Mouse (Mus musculus) cerebellum, adult 18-20 months (tissue): ENCODE results near the gene Pdzd3.

ENCODE experiments used
- DNase-seq, 2 experiments: peaks; one replicate each; pipeline ENCODE4 v3.0.0; 2021

Gene Pdzd3

DNA sequence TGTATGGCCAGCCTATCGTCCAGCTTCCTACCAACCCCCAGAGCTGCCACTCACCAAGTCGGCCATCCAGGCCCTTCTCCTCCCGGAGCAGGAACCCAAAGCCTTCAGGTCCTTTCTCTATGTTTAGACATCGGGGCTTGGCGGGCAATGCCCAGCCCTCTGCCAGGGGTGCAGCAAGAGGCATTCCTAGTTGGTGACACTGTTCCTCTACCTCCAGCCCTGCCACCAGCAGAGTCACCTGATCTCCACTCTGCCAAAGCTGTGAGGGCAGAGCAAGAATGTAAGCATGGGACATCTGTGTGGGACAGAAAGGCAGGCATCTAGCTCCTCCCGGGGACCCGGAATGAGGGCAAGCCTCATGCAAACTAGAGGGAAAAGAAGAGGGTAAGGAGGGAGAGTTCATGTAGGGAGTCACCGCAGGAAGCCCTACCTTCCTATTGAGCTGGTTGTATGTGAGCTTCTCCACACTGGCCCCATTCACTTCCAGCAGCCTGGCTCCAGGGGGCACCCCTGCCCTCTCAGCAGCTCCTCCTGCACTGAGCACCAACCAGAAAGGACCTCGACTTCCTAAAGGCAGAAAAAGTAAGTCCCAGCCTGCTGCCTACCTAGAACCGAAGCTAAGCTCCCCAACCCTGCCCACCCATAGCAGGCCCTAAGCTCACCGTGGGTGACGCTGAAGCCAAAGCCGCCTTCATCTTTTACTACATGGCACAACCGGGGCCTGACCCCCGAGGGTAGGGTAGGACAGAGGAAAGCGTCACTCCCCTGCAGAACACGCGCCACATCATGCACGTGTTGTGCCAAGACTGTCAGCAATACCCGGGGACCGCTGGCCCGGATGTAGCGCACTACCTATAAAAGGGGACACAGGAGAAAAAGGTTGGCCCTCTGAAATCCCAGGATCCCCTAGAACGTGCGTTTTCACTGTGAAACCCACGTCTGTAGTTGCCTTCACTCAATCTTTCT lies 1.8 kb downstream of the Pdzd3 start:
- peak; percentile 54 to 57 for DNase-seq

DNA sequence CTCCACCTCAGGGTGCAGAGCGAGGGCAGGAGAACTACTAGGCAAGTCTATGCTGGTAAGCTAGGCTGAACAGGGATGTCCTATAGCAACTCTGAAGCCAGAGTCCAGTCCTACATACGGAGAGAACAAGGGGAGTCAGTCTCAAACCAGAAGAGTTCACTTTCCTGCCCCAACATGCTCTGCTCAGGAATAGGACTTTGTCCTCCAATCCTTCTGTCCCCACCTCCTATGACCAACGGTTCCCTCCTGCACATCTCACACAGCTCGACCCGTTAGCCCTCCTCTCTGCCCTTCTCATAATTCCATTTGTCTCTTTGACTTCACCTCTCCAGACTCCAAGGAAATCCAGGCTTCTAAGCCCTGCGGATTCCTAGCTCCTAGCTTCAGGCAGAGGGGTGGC lies 3.4 kb downstream of the Pdzd3 start:
- DNase-seq = no peak

DNA sequence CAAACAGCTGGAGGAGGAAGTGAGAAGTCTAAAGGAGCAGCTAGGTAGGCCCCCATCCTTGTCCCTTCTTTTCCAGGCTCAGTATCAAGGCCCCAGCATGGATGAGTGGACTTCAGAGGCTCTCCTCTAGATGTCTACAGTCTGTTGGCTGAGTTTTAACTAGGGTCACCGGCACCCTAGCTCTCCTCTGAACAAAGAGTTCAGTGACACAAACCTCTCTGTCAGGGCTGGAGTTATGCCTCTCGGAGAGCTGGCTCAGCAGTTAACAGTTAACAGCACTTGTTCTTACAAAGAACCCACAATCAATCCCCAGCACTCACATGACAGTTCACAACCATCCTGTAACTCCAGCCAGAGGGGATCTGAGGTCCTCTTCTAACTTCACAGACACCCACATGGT lies 7.7 kb downstream of the Pdzd3 start:
- DNase-seq = no peak

DNA sequence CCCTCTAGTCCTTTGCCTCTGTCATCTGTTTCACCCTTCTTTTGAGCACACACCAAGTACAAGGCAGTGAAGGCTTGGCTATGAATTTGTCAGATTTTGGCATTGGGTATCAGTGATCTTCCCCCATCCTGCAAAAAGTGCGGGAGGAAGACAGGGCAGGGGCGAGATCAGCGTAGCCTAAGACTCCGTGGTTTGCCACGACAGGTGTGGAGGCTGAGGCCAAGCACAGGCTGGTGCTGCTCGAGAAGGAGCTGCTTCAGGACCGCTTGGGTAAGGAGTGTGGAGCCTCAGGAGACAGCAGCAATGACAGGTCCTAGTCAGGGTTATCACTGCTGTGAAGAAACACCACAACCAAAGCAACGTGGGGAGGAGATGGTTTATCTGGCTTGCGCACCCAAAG lies 9.9 kb downstream of the Pdzd3 start:
- DNase-seq = no peak

DNA sequence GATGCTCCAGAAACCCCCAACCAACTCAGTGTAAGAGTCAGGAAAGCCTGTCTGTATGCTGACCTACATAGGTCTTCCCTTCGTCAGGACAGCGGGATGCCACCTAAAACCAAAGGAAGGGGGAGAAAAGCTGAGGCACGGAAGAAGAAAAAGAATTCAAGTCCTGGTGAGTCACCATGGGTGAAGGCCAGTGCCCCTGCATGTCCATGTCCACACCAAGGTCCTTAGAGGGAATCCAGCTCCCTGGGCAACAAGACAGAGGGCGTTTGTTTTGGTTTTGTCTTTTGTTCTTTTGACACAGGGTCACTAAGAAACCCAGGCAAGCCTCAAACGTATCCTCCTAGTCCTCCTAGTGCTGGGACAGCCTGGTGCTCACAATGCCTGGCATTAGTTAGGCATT lies 10.4 kb downstream of the Pdzd3 start:
- DNase-seq = no peak

DNA sequence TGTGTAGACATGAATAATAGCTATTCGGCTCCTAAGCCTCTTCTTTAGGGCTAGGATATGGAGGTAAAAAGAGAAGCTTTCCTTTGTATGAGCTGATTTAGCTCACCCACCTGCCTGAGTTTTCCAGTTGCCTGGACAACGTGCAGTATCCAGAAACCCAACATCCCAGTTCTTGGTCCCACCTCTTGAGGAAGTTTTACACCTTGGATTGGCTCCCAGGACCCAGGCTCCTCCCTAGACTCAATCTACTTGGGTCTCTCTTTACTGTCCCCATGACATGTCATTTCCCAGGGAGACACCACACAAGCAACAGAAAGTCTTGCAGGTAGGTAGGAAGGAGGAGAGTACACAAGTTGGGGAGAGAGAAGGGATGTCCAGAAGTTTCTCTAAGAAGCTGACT lies 10.9 kb downstream of the Pdzd3 start, which contains the start of gene Ccdc153:
Ccdc153 (plus strand) TSS at position 278 of the 400 bp plus-strand sequence.
- DNase-seq = no peak

DNA sequence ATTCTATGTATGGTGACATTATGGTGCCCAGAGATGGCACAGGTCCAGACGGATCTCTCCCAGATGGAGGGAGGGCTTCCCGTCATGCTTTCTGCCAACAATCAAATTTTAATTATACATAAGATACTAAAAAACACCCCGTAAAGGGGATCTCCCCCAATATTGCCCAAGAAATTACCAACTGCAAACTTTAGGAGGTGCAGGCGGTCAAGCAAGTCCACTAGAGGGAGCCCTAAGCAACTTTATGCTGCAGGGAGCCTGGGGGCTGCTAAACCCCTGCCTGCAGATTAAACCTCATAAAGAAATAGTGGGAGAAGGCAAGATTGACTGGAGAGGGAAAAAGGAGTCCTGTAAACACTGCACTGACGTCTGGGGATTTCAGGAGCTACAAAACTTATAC lies 11.8 kb downstream of the Pdzd3 start:
- peak; percentile 44 to 62 for DNase-seq

DNA sequence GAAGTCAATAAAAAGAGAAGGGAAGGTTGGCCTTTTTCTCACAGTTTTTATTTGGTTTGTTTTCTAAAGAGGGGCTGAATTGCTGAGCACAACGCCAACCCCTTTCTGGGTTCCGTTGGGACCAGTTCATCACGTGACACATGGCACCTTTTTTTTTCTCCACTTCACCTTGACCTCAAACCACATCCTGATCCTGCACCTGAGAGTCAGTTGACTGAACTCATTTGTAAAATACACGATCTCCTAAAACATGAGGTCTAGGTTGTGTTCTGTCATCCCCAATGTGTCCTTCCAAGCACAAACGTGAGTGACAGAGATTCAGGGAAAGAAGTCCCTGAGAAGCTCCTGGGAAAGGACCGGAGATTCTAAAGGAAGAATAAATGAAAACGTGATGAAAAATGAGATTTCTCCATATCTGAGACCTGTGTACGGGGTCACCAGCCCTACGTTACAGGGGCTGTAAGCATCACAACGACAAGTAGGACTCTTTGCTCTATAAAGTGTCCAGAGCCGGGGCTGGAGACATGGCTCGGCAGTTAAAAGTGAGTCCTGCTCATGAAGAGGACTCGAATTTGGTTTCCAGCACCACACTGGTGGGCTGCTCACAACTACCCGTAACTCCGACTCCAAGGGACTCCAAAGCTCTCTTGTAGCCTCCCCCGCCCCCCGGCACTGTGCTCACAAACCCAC lies 12.6 kb downstream of the Pdzd3 start:
- no peak for DNase-seq

DNA sequence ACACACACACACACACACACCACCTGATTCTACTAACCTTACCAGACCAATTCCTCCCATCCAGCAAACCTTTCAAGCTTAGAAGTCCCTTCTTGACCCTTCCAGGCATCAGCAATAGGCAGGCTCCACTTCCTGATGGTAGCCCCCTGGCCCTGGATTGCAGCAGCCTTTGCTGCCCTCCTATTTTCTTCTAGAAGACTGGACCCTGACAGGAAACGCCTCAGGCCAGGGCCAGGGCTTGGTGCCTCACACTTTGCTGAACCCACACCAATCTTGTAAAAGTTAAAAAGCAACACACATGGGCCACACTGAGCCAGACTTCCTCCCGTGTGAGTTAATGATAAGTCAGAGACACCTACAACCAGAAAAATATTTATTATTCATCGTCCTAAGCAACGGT lies 14.1 kb downstream of the Pdzd3 start:
- no peak for DNase-seq

DNA sequence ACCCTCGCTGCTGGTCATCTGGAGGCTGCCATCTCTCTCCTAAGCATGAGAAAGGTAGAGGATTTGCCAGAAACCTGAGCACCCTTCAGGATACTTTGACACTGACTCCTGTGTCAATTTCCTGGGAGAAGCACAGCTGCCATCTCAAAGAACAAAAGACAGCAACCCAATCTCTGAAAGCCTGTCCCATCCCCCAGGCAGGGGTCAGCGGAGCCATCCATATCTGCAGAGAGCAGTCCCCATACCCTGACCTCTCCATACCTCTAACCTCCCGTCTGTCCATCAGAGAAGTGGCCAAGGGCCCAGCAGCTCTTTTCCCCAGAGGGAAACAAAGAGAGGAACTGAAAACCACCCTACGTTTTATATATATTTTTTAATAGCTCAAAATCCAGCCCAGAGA lies 14.7 kb downstream of the Pdzd3 start:
- no peak for DNase-seq

DNA sequence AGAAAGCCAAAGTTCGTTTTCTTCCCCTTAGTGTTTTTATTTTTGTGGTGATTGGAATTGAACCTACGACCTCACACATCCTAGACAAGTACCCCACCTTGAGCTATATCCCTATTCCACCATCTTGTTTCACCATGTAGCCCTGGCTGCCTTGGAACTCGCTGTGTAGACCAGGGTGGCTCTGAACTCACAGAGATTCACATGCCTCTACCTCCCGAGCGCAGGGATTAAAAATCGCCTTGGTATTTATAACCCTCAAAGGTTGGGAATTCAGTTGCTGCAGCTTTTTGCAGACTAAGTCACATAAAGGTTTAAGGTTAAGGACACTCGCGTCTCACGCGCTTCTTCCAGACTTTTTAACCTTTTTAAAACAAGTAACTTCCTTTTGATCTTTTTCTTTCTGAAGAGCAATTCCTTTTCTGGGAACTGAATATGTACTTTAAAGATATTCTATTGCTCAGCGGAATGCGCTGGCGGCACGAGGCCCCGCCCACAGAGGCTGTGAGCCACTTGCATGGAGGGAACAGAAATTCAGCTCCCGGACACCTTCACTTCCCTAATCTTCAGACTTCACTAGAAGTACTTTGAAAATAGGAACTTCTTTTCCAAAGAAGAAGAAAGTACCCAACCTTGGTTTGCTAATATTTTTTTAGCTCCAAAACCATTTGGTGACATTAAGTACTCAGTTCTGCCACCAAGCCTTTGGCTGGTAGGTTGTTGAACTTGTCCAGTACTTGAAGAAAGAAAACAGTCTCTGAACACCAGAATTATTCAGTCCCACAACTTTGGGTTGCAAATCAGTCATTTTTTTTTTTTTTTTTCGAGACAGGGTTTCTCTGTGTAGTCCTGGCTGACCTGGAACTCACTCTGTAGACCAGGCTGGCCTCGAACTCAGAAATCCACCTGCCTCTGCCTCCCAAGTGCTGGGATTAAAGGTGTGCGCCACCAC lies 16.5 kb downstream of the Pdzd3 start:
- peak; percentile 25 to 27 for DNase-seq

DNA sequence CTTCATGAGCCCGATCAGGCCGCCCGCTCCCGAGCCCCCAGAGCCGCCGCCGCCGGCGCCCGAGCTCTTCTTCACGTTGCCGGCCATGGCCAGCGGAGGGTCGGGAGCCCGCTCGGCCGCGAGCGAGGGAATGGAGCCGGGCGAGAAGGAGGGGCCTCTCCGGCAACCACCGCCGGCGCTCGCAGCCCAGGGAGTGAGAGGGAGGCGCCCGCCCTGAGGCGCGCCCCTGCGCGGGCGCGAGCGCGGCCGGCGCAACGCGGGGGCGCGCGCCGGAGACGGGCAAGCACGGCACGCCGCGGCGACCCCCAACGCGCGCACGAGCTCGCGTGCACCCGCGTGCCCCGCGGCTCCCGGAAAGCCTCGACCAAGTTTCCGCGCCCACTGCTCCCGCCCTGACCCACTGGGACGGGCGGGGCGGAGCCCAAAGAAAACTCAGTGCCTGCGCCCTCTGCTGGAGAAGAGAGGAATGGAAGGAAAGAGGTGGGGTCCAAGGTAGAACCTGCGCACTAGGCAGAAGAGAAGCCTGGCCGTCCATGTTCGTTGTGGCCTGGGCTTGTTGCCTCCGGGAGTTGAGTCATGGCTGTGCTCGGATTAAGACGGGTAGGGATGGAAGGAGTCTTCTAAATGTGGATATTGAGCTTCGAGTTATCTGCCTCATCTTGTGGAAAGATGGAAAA lies 17.3 kb downstream of the Pdzd3 start, which contains the start of gene Cbl:
Cbl (minus strand) TSS at position 248 of the 677 bp plus-strand sequence.
- DNase-seq = peak; percentile 97 to 99

DNA sequence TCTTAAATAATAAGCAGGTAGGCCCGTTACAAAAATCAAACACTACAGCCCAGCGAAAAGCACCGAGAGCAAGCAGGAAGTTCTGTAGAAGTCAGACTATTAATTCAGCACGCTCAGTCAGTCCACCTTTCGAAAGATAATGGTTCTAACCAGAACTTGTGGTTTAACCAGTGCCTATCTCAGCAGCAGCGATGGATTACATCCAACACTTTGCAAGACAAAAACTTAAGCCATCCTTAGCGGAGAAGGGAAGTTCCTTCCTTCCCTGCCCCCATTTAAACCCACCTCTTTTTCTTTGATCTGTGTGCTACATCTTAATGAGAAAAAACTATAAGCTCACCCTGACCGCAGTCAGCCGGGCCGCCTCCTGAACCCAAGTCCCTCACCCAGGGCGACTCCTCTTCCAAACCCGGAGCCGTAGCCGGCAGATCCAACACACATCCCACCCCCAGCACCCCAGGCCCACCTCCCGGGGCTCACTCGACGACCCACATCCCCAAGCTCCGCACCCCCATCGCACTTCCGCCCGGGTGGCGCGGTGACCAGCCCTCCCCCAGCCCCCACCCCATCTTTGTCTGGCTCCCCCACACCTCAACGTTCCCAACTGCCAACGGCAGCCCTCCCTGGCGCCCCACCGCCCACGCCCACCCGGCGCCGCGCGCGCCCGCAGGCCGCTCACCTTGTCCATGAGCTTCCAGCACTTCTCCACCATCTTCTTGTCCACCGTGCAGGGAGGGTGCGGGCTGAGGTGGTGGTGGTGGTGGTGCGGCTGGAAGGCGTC lies 18.1 kb downstream of the Pdzd3 start:
- peak in 1 of 2 experiments; percentile 33 for DNase-seq

DNA sequence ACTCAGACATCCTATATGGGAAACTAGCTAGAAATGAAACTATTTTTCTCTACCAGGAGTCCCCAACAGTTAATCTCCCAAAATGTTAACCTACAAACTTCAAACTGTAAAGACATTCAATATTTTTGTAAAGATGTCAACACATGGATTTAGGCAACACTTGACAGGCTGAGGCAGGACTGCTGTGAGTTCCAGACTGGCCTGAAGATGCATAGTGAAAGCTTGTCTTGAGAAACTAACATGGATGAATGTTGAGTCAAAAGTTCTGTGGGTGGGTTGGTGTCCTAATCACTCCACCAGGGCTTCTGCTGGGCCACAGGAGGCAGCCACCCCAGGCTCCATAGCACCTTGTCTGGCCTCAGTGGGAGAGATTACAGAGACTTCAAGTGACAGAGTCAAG lies 19.7 kb downstream of the Pdzd3 start:
- no peak for DNase-seq

DNA sequence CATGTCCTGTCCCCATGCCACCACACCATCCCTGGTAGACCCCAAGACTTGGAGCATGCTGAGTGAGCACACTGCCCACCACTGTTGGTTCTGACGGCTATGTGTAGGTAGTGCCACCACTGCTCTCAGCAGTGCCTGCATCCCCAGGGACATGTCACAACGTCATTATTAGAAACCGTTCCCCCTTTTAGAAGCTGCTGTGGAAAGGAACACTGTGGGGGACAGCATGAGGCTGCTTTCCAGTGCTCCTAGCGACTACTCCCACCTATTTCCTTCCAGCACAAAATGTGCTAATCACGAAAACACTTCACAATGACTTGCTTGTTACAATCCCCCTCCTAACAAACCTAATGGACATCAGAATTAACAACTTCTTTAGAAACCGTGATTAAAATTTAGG lies 25.3 kb downstream of the Pdzd3 start:
- DNase-seq = no peak

DNA sequence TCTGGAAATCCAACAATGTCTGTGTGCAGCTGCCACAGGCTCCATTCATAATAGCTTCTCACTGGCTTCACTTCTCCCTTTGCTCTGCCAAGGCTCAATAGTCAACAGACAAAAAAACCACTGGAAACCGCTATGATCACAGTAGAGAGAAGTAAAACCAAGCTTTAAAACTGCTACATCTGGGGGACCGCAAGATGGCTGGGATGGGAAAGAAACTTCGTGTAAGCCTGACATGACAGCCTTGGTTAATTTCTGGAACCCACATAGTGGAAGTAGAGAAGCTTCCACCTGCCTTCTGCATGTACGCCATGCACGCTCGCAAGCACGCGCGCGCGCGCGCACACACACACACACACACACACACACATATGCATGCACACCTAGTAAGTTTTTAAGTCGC lies 37.7 kb downstream of the Pdzd3 start:
- no peak for DNase-seq

DNA sequence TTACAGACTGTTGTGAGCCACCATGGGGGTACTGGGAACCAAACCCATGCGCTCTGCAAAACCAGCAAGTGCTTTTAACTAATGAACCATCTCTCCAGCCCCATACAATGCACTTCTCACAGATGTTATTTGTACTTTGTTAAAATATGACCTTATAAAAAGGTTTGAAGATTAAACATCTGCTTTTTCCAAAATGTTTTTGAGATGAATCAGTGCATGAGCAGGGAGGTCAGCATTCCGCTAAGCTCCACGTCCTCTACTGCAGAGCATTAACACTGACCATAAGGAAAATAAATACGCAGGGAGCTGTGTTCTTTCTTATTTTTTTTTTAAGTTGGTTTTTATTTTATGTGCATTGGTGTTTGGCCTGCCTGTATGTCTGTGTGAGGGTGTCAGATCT lies 38.9 kb downstream of the Pdzd3 start:
- DNase-seq = no peak

DNA sequence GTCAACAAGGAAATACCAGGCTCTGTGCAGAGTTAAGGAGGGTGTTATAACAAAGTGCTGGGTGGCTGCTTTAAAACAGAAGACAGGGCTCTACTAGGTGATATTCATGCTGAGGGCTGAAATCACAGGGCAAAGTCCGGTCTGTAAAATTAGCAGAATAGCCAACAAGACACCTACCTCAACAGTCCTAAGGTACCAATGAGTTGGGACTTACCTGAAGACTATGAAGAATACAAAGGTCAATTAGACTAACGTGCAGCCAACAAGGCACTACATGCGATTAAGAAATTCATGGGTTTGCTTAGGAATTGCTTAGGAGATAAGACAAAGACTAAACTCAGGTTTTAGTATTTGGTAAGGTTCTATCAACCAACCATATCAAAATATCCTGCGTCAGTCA lies 41.9 kb downstream of the Pdzd3 start:
- DNase-seq = no peak

DNA sequence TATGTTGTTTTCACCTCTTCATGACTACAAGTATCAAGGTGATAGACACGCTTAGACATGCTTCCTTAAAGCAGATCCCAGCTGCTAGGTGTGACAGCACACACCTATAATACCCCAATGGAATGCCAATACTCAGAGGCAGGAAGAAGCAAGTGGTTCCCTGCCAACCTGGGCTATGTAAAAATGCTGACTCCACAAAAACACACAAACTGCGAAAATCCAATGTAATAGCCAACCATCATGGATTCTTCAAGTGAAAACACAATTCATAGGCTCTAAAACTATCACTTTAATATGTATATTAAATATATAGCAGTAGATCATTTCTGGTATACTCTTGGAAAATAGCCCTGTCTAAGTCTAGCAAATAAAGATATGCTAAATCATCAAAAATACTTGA lies 43.4 kb downstream of the Pdzd3 start:
- no peak for DNase-seq

DNA sequence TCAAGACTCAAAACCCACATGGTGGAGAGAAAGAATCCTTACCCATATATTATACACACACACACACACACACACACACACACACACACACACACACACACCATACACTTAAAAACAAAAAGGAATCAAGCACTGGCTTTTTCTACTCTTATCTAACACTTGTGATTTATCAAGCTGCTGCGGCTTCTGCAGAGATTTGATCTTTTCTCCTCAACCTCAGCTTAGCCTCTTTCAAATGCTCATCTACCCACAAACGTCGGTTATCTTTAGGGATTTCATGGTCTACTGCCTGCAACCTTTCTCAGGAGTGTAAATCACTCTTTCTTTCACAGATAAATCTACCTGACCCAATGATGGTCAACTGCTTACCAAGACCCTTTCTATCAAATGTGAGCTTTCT lies 50.8 kb downstream of the Pdzd3 start:
- DNase-seq = no peak

DNA sequence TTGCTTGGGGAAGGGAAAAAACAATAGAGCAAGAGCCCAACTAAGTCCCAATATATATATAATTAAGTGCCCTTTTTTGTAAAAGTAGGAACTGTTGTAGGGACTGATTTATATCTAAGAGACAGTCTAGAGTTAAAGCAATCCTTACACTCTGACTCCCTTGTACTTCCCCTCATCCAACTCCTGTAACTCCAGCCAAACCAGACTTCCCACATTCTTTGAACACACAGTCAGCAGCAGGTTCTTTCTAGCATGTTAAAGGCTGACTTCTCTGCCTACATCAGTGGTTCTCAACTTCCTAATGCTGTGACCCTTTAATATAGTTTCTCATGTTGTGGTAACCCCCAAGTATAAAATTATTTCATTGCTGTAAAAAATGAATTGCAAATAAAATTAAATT lies 51.7 kb downstream of the Pdzd3 start:
- DNase-seq = no peak
